Mouse (Mus musculus) MEL (cell line): ENCODE data around the gene Tex35. TPM values are rescaled to one million over a fixed set of nuclear protein-coding genes. Genes with fewer than 3 reads are reported as not detected.

Experiments used
- DNase-seq: peaks from one replicate; pipeline ENCODE4 v3.0.0; 2011; ENCODE audit warnings: low read depth, low spot score
- H3K27ac ChIP-seq: 2 replicates; pipeline ENCODE4 v1.5.1; 2012; ENCODE audit warnings: low read depth, mild to moderate bottlenecking, control low read depth, low read length, moderate library complexity; ENCODE audit not compliant: control insufficient read depth
- H3K27me3 ChIP-seq, 2 experiments: fragments of 150-350 bp in 1 of 2; sonication (generic) in 1 of 2; 2 replicates each; pipeline ENCODE4 v1.6.1; 2012; ENCODE audit warnings: low read length in 2 of 2, mild to moderate bottlenecking in 2 of 2, improper control_type of control experiment in 1 of 2, moderate library complexity in 1 of 2; ENCODE audit not compliant: insufficient read depth in 2 of 2, control insufficient read depth in 1 of 2
- H3K36me3 ChIP-seq, 2 experiments: 2 replicates each; pipeline ENCODE4 v1.6.1; 2012 to 2014; ENCODE audit warnings: low read length in 2 of 2, improper control_type of control experiment in 1 of 2, inconsistent platforms in 1 of 2, mild to moderate bottlenecking in 1 of 2; ENCODE audit not compliant: insufficient read depth in 2 of 2, control insufficient read depth in 1 of 2
- H3K4me1 ChIP-seq, 2 experiments: fragments of 150-350 bp in 1 of 2; sonication (generic) in 1 of 2; 2 replicates each; pipeline ENCODE4 v1.6.1; 2012; ENCODE audit warnings: low read length in 2 of 2, improper control_type of control experiment in 1 of 2, mild to moderate bottlenecking in 1 of 2; ENCODE audit not compliant: insufficient read depth in 2 of 2, control insufficient read depth in 1 of 2
- H3K4me3 ChIP-seq, 2 experiments: fragments of 150-350 bp in 1 of 2; sonication (generic) in 1 of 2; 2 replicates each; pipeline ENCODE4 v1.5.1; 2012; ENCODE audit warnings: low read depth in 2 of 2, low read length in 2 of 2, mild to moderate bottlenecking in 2 of 2, moderate library complexity in 2 of 2, control low read depth in 1 of 2, improper control_type of control experiment in 1 of 2; ENCODE audit not compliant: control insufficient read depth in 1 of 2, insufficient read depth in 1 of 2
- H3K79me2 ChIP-seq: 2 replicates; pipeline ENCODE4 v1.6.1; 2012; ENCODE audit warnings: mild to moderate bottlenecking, low read length, moderate library complexity; ENCODE audit not compliant: control insufficient read depth, poor library complexity, insufficient read depth
- H3K9ac ChIP-seq: 2 replicates; pipeline ENCODE4 v1.6.1; 2012; ENCODE audit warnings: low read depth, mild to moderate bottlenecking, control low read depth, low read length, moderate library complexity; ENCODE audit not compliant: control insufficient read depth, poor library complexity, severe bottlenecking
- H3K9me3 ChIP-seq: fragments of 150-350 bp; sonication (generic); replicated peaks from 2 replicates; pipeline ENCODE4 v1.6.1; 2012; ENCODE audit warnings: mild to moderate bottlenecking, low read length, improper control_type of control experiment, moderate library complexity; ENCODE audit not compliant: insufficient read depth
- CHD1 ChIP-seq: IDR thresholded peaks from 2 replicates; pipeline ENCODE4 v1.6.1; 2012; ENCODE audit warnings: low read depth, mild to moderate bottlenecking, inconsistent platforms, low read length, improper control_type of control experiment
- CHD2 ChIP-seq: IDR thresholded peaks from 2 replicates; pipeline ENCODE4 v1.6.1; 2011; ENCODE audit warnings: low read length, improper control_type of control experiment
- CTCF ChIP-seq, 3 experiments: IDR thresholded peaks in 2 of 3; conservative IDR thresholded peaks in 1 of 3; 2 replicates each; pipeline ENCODE4 v1.5.1; 2011 to 2012; ENCODE audit warnings: low read length in 3 of 3, low read depth in 2 of 3, mild to moderate bottlenecking in 2 of 3, improper control_type of control experiment in 1 of 3, inconsistent platforms in 1 of 3, mixed read lengths in 1 of 3, moderate library complexity in 1 of 3; ENCODE audit not compliant: control insufficient read depth in 1 of 3, insufficient read depth in 1 of 3, poor library complexity in 1 of 3, severe bottlenecking in 1 of 3
- EP300 ChIP-seq, 2 experiments: IDR thresholded peaks; 2 replicates each; pipeline ENCODE4 v1.6.1; 2011; ENCODE audit warnings: improper control_type of control experiment in 2 of 2, low read length in 2 of 2, low read depth in 1 of 2, mild to moderate bottlenecking in 1 of 2
- GABPA ChIP-seq: IDR thresholded peaks from 2 replicates; pipeline ENCODE4 v1.6.1; 2012; ENCODE audit warnings: low read depth, mild to moderate bottlenecking, inconsistent platforms, low read length, improper control_type of control experiment, moderate library complexity
- GATA1 ChIP-seq: IDR thresholded peaks from 2 replicates; pipeline ENCODE4 v1.6.1; 2011; ENCODE audit warnings: low read depth, low read length, improper control_type of control experiment
- JUND ChIP-seq: IDR thresholded peaks from 2 replicates; pipeline ENCODE4 v1.6.1; 2011; ENCODE audit warnings: low read depth, mild to moderate bottlenecking, improper control_type of control experiment, low read length
- KAT2A ChIP-seq: conservative IDR thresholded peaks from 2 replicates; pipeline ENCODE4 v1.6.1; 2012; ENCODE audit warnings: low read depth, low read length, improper control_type of control experiment, inconsistent platforms
- MAFK ChIP-seq: IDR thresholded peaks from 2 replicates; pipeline ENCODE4 v1.6.1; 2011; ENCODE audit warnings: low read depth, mild to moderate bottlenecking, low read length, improper control_type of control experiment, borderline replicate concordance
- MAX ChIP-seq: IDR thresholded peaks from 2 replicates; pipeline ENCODE4 v1.6.1; 2011; ENCODE audit warnings: low read length, improper control_type of control experiment
- MAZ ChIP-seq: IDR thresholded peaks from 2 replicates; pipeline ENCODE4 v1.6.1; 2012; ENCODE audit warnings: low read depth, mild to moderate bottlenecking, inconsistent platforms, low read length, improper control_type of control experiment
- MEF2A ChIP-seq: IDR thresholded peaks from 2 replicates; pipeline ENCODE4 v1.6.1; 2014; ENCODE audit warnings: low read depth, mild to moderate bottlenecking, inconsistent platforms, low read length, improper control_type of control experiment; ENCODE audit not compliant: poor library complexity, insufficient replicate concordance, severe bottlenecking; ENCODE audit errors: extremely low read depth
- MYB ChIP-seq: IDR thresholded peaks from 2 replicates; pipeline ENCODE4 v1.6.1; 2011; ENCODE audit warnings: mild to moderate bottlenecking, low read depth, low read length, improper control_type of control experiment
- MYC ChIP-seq: IDR thresholded peaks from 2 replicates; pipeline ENCODE4 v1.6.1; 2011; ENCODE audit warnings: low read depth, mild to moderate bottlenecking, low read length, improper control_type of control experiment, moderate library complexity
- NRF1 ChIP-seq: IDR thresholded peaks from 2 replicates; pipeline ENCODE4 v1.6.1; 2014; ENCODE audit warnings: low read depth, mild to moderate bottlenecking, inconsistent platforms, low read length, improper control_type of control experiment, moderate library complexity; ENCODE audit not compliant: poor library complexity, insufficient read depth, severe bottlenecking
- POLR2A ChIP-seq, 2 experiments: IDR thresholded peaks; 2 replicates each; pipeline ENCODE4 v1.6.1; 2011 to 2012; ENCODE audit warnings: low read length in 2 of 2, mild to moderate bottlenecking in 2 of 2, control low read depth in 1 of 2, improper control_type of control experiment in 1 of 2, low read depth in 1 of 2, moderate library complexity in 1 of 2; ENCODE audit not compliant: control insufficient read depth in 1 of 2, insufficient read depth in 1 of 2, poor library complexity in 1 of 2
- POLR2AphosphoS5 ChIP-seq: IDR thresholded peaks from 2 replicates; pipeline ENCODE4 v1.6.1; 2012; ENCODE audit warnings: low read depth, borderline replicate concordance, mild to moderate bottlenecking, inconsistent platforms, low read length, moderate library complexity, mixed read lengths
- RAD21 ChIP-seq: IDR thresholded peaks from 2 replicates; pipeline ENCODE4 v1.6.1; 2011; ENCODE audit warnings: mild to moderate bottlenecking, low read depth, low read length, improper control_type of control experiment
- SMC3 ChIP-seq: IDR thresholded peaks from 2 replicates; pipeline ENCODE4 v1.6.1; 2011; ENCODE audit warnings: low read depth, low read length, improper control_type of control experiment
- UBTF ChIP-seq: IDR thresholded peaks from 2 replicates; pipeline ENCODE4 v1.6.1; 2012; ENCODE audit warnings: low read depth, mild to moderate bottlenecking, inconsistent platforms, low read length, improper control_type of control experiment, moderate library complexity, borderline replicate concordance; ENCODE audit not compliant: insufficient read depth
- USF1 ChIP-seq: IDR thresholded peaks from 2 replicates; pipeline ENCODE4 v1.6.1; 2014; ENCODE audit warnings: low read depth, mild to moderate bottlenecking, inconsistent platforms, low read length, improper control_type of control experiment, moderate library complexity
- ZC3H11A ChIP-seq: IDR thresholded peaks from 2 replicates; pipeline ENCODE4 v1.6.1; 2012; ENCODE audit warnings: low read depth, mild to moderate bottlenecking, inconsistent platforms, low read length, improper control_type of control experiment
- ZKSCAN1 ChIP-seq: IDR thresholded peaks from 2 replicates; pipeline ENCODE4 v1.6.1; 2012; ENCODE audit warnings: low read depth, mild to moderate bottlenecking, inconsistent platforms, low read length, improper control_type of control experiment, moderate library complexity
- ZMIZ1 ChIP-seq: IDR thresholded peaks from 2 replicates; pipeline ENCODE4 v1.6.1; 2012; ENCODE audit warnings: low read depth, mild to moderate bottlenecking, inconsistent platforms, low read length, improper control_type of control experiment, moderate library complexity
- polyA plus RNA-seq, 2 experiments: library from polyadenylated mRNA; stranded (reverse) in 1 of 2; unstranded in 1 of 2; fragments of >175 nt in 1 of 2; fragments of >200 nt in 1 of 2; gene quantifications; 2 replicates each; pipeline versions ENCODE4 v1.2.1 to v1.2.4; 2012; ENCODE audit warnings: low replicate concordance in 2 of 2, low read depth in 1 of 2; ENCODE audit not compliant: insufficient read length in 2 of 2, insufficient read depth in 1 of 2, missing spikeins in 1 of 2
- total RNA-seq: library from RNA; depleted of rRNA; stranded (reverse); fragments of 300-350 nt; gene quantifications from 2 replicates; pipeline ENCODE4 v1.2.3, GENCODE M21; 2012

Gene Tex35
- total and polyA plus RNA-seq, 3 experiments = not detected

DNA sequence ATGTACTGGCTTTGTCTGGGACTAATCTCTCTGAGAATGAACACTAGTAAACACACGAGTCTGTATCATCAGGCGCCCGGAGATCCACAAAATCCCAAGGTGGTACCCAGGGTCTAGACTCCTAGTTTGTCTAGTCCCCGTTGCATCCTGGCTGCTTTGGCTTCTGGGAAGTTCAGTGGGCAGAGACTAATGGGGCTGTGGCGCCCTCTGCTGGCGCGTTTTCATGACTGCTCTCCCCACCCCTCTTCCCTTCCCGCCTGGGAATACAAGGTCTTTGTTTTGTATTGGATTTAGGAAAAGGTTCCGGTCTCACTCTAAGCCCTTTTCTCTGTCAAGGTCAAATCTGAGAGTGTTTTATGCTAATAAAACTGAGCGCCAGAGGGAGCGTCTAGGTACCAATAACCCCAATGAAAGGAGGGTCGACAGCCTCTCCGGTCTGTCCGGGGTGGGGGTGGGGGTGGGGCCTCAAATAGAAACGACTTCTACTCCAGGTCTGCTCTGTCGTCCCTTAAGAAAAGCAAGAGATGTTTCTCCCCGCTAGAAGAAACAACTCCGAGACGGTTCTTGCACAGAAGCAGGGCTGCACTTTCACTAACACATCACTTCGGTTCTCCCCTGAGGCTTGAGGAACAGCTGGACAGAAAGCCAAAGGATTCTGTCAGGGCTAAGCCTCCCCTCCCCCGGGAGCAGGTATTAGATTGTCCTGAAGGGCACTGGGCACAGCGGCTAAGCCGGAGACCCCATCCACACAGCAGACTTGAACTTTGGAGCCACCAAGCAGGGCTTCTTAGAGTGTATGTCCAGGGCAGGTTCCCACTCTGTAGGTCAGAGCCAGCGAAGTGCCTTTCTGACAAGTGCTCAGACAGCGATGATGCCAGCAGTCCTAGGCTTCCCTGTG lies 22.1 kb downstream of the Tex35 start:
- TF ChIP-seq RAD21 (peak; percentile 56), POLR2A (IDR thresholded peaks at IDR 0.05; ENCODE audit: control insufficient read depth in 1 of 2, insufficient read depth in 1 of 2, low read depth in 1 of 2, low read length in 2 of 2, poor library complexity in 1 of 2) (no peak), MYC (no peak), ZC3H11A (0 out of 2 replicates have a peak, but pooled peaks have one; percentile 11), SMC3 (peak; percentile 61), EP300 (IDR thresholded peaks at IDR 0.05; ENCODE audit: low read depth in 1 of 2, low read length in 2 of 2) (no peak), CTCF (IDR thresholded peaks at IDR 0.05 in 2 of 3, conservative IDR thresholded peaks at IDR 0.05 in 1 of 3; ENCODE audit: control insufficient read depth in 1 of 3, insufficient read depth in 1 of 3, low read depth in 2 of 3, low read length in 3 of 3, poor library complexity in 1 of 3, severe bottlenecking in 1 of 3) (peak; percentile 46 to 83 (median 60); a peak in 5 of 6 replicates)
- no peak overlapping the region for H3K27ac ChIP-seq
- H3K79me2 ChIP-seq = no peaks in the 10 kb centered on the region
- no peak overlapping the region for H3K9ac ChIP-seq
- H3K36me3 ChIP-seq = no peaks in the 10 kb centered on the region
- no peaks in the 10 kb centered on the region; a peak in 1 of 4 replicates for H3K27me3 ChIP-seq
- no peaks in the 10 kb centered on the region for H3K9me3 ChIP-seq
- 0 out of 4 replicates have a peak, but pooled peaks cover 0 to 3% of the 10 kb centered on the region in 2 experiments for H3K4me1 ChIP-seq
- DNase-seq = peak; percentile 45
- no peak overlapping the region for H3K4me3 ChIP-seq

GRCm38 (mm10) chr1:157082931-157083330 lies 25.5 kb downstream of the Tex35 start:
- TF ChIP-seq MAZ = no peak
- TF ChIP-seq KAT2A = no peak
- TF ChIP-seq CHD2 = no peak
- no peak for TF ChIP-seq MAX
- TF ChIP-seq CHD1 = no peak
- no peak for TF ChIP-seq MYB
- no peak for TF ChIP-seq MAFK
- no peak for TF ChIP-seq ZMIZ1
- TF ChIP-seq ZC3H11A = no peak
- TF ChIP-seq JUND = no peak
- TF ChIP-seq POLR2A (IDR thresholded peaks at IDR 0.05; ENCODE audit: control insufficient read depth in 1 of 2, insufficient read depth in 1 of 2, low read depth in 1 of 2, low read length in 2 of 2, poor library complexity in 1 of 2) = no peak
- no peak for TF ChIP-seq USF1
- TF ChIP-seq MEF2A = no peak
- no peak for TF ChIP-seq NRF1
- TF ChIP-seq ZKSCAN1 = no peak
- no peak for TF ChIP-seq POLR2AphosphoS5
- no peak for TF ChIP-seq GABPA
- TF ChIP-seq UBTF = no peak
- TF ChIP-seq GATA1 = no peak

More at GRCm38 (mm10) chr1:157082931-157083330, 25.5 kb downstream of the Tex35 start:
- no peaks in the 10 kb centered on the region for H3K79me2 ChIP-seq
- no peaks in the 10 kb centered on the region; a peak in 1 of 4 replicates for H3K27me3 ChIP-seq
- no peaks in the 10 kb centered on the region for H3K36me3 ChIP-seq
- no peak overlapping the region for H3K4me3 ChIP-seq
- no peak for DNase-seq
- 0 out of 4 replicates have a peak, but pooled peaks cover 0 to 3% of the 10 kb centered on the region in 2 experiments for H3K4me1 ChIP-seq
- H3K27ac ChIP-seq = no peak overlapping the region
- H3K9me3 ChIP-seq = no peaks in the 10 kb centered on the region
- H3K9ac ChIP-seq = no peak overlapping the region
